Mouse (Mus musculus) liver, embryonic 16.5 days (tissue): ENCODE data around the gene Sdhc. TPM values are rescaled to one million over a fixed set of nuclear protein-coding genes. Genes with fewer than 3 reads are reported as not detected.
"Not testable (repeated sequence)": the region's sequence is repeated elsewhere in the genome, so short reads cannot be mapped to it uniquely, and the experiment has no call there.

Experiments used
- ATAC-seq: fragments of 200-750 bp; cut with Nextera tagmentation; 2 replicates; pipeline ENCODE4 v1.8.0; 2017; ENCODE audit warnings: low read depth, mild to moderate bottlenecking, moderate number of reproducible peaks, moderate library complexity
- H3K27ac ChIP-seq: fragments of 300-500 bp; sonication (generic); 2 replicates; pipeline ENCODE4 v1.5.1; 2014; ENCODE audit warnings: mild to moderate bottlenecking, low read length
- H3K27me3 ChIP-seq: fragments of 300-500 bp; sonication (generic); 2 replicates; pipeline ENCODE4 v1.6.1; 2014; ENCODE audit warnings: low read depth, low read length, mixed read lengths; ENCODE audit not compliant: control insufficient read depth, insufficient read depth
- H3K36me3 ChIP-seq: fragments of 300-500 bp; sonication (generic); 2 replicates; pipeline ENCODE4 v1.6.1; 2014; ENCODE audit warnings: mild to moderate bottlenecking; ENCODE audit not compliant: control insufficient read depth, insufficient read depth
- H3K4me1 ChIP-seq: fragments of 300-500 bp; sonication (generic); 2 replicates; pipeline ENCODE4 v1.6.1; 2014; ENCODE audit warnings: low read depth, low read length, mixed read lengths; ENCODE audit not compliant: control insufficient read depth
- H3K4me2 ChIP-seq: fragments of 300-500 bp; sonication (generic); 2 replicates; pipeline ENCODE4 v1.6.1; 2014; ENCODE audit warnings: low read depth, low read length, mixed read lengths
- H3K4me3 ChIP-seq: fragments of 300-500 bp; sonication (generic); 2 replicates; pipeline ENCODE4 v1.5.1; 2014; ENCODE audit warnings: low read depth, mild to moderate bottlenecking, low read length
- H3K9ac ChIP-seq: fragments of 300-500 bp; sonication (generic); 2 replicates; pipeline ENCODE4 v1.6.1; 2014; ENCODE audit warnings: low read depth, low read length
- H3K9me3 ChIP-seq: fragments of 300-500 bp; sonication (generic); replicated peaks from 2 replicates; pipeline ENCODE4 v1.6.1; 2016; ENCODE audit warnings: low read length; ENCODE audit not compliant: control insufficient read depth
- WGBS: fragments of 180-500 bp; shearing (Covaris S2); extraction: QIAGEN DNeasy Blood & Tissue Kit; methylation state at CpG from one replicate; pipeline ENCODE4 v1.1.7; 2014; ENCODE audit not compliant: insufficient replicate concordance; 5-methylcytosine and 5-hydroxymethylcytosine counted together
- polyA plus RNA-seq: library from polyadenylated mRNA; unstranded; fragments of >200 nt; fragmentation: Nextera tagmentation; extraction: Ambion mirVana; gene quantifications from 2 replicates; pipeline ENCODE4 v1.2.1, GENCODE M21; 2015

The Sdhc gene
- polyA plus RNA-seq, 1 experiment from 2014 or later, result 164 TPM

GRCm38 (mm10) chr1:171097612-171098011 is 52.8 kb downstream of the Sdhc start:
- H3K27me3 ChIP-seq, result no peaks in the 10 kb centered on the region
- H3K36me3 ChIP-seq, result no peaks in the 10 kb centered on the region
- no peak overlapping the region for H3K27ac ChIP-seq
- no peaks in the 10 kb centered on the region for H3K9me3 ChIP-seq
- peaks cover 28% of the 10 kb centered on the region for H3K4me1 ChIP-seq
- no peak overlapping the region for H3K9ac ChIP-seq
- WGBS, result 11% methylated on average over 2 of the region's 2 CpGs
- 0 out of 2 replicates have a peak, but pooled peaks have one; percentile 12 for ATAC-seq
- peak overlapping the region; percentile 17; the same call in 1 of the 2 replicates for H3K4me2 ChIP-seq
- no peak overlapping the region for H3K4me3 ChIP-seq

GRCm38 (mm10) chr1:171097136-171097535 is 53.3 kb downstream of the Sdhc start:
- Histone ChIP-seq H3K27me3 (no peaks in the 10 kb centered on the region), H3K27ac (no peak overlapping the region), H3K9ac (no peak overlapping the region), H3K4me3 (no peak overlapping the region), H3K4me2 (0 out of 2 replicates have a peak overlapping the region, but pooled peaks have one; percentile 17), H3K4me1 (peaks cover 26% of the 10 kb centered on the region), H3K36me3 (no peaks in the 10 kb centered on the region), H3K9me3 (no peaks in the 10 kb centered on the region)
- no peak for ATAC-seq

GRCm38 (mm10) chr1:171096110-171096964 is 54.1 kb downstream of the Sdhc start:
- H3K9ac ChIP-seq, result no peak overlapping the region
- ATAC-seq, result peak; percentile 49; the same call in 1 of the 2 replicates
- H3K4me3 ChIP-seq, result no peak overlapping the region
- H3K4me2 ChIP-seq, result peak overlapping the region; percentile 2; the same call in 1 of the 2 replicates
- 36% methylated on average over 10 of the region's 10 CpGs for WGBS
- no peak overlapping the region for H3K27ac ChIP-seq
- no peaks in the 10 kb centered on the region for H3K27me3 ChIP-seq
- H3K4me1 ChIP-seq, result peaks cover 21% of the 10 kb centered on the region
- no peaks in the 10 kb centered on the region for H3K36me3 ChIP-seq
- H3K9me3 ChIP-seq, result no peaks in the 10 kb centered on the region

- H3K4me2 ChIP-seq, result no peak overlapping the region
- H3K27me3 ChIP-seq, result no peaks in the 10 kb centered on the region
- no peaks in the 10 kb centered on the region for H3K36me3 ChIP-seq
- H3K4me1 ChIP-seq, result peaks cover 17% of the 10 kb centered on the region
- WGBS, result 30% methylated on average over 4 of the region's 4 CpGs
- H3K9me3 ChIP-seq, result no peaks in the 10 kb centered on the region
- ATAC-seq, result no peak
- H3K27ac ChIP-seq, result no peak overlapping the region
- no peak overlapping the region for H3K4me3 ChIP-seq
- H3K9ac ChIP-seq, result no peak overlapping the region
These were observed 56.0 kb downstream of the Sdhc start for GRCm38 (mm10) chr1:171094424-171094823.

- ATAC-seq, result no peak
- Histone ChIP-seq H3K27ac (no peak overlapping the region), H3K9ac (no peak overlapping the region), H3K4me3 (no peak overlapping the region), H3K4me1 (peaks cover 10% of the 10 kb centered on the region), H3K9me3 (no peaks in the 10 kb centered on the region), H3K36me3 (no peaks in the 10 kb centered on the region), H3K4me2 (no peak overlapping the region), H3K27me3 (peaks cover 11% of the 10 kb centered on the region)
- 59% methylated on average over 2 of the region's 2 CpGs for WGBS
These were observed 59.6 kb downstream of the Sdhc start for GRCm38 (mm10) chr1:171090761-171091160.

GRCm38 (mm10) chr1:171089891-171090290 is 60.5 kb downstream of the Sdhc start:
- H3K4me2 ChIP-seq, result no peak overlapping the region
- no peaks in the 10 kb centered on the region for H3K9me3 ChIP-seq
- 70% methylated on average over 1 of the region's 1 CpGs for WGBS
- no peak for ATAC-seq
- no peak overlapping the region for H3K4me3 ChIP-seq
- H3K36me3 ChIP-seq, result no peaks in the 10 kb centered on the region
- peaks cover 10% of the 10 kb centered on the region for H3K4me1 ChIP-seq
- no peak overlapping the region for H3K9ac ChIP-seq
- H3K27me3 ChIP-seq, result peaks cover 15% of the 10 kb centered on the region
- H3K27ac ChIP-seq, result no peak overlapping the region

- H3K27ac ChIP-seq, H3K9me3 ChIP-seq, H3K4me3 ChIP-seq, H3K4me1 ChIP-seq, H3K36me3 ChIP-seq, H3K9ac ChIP-seq, ATAC-seq: not testable (repeated sequence)
- WGBS, result 3% methylated on average over 10 of the region's 10 CpGs
- H3K4me2 ChIP-seq, result peak overlapping the region; percentile 38
- peaks cover 15% of the 10 kb centered on the region for H3K27me3 ChIP-seq
These were observed 62.0 kb downstream of the Sdhc start for GRCm38 (mm10) chr1:171088237-171088869.

GRCm38 (mm10) chr1:171085718-171086117 is 64.7 kb downstream of the Sdhc start:
- Histone ChIP-seq H3K4me2 (peak overlapping the region; percentile 58), H3K4me1 (peaks cover 10% of the 10 kb centered on the region), H3K27me3 (peaks cover 19% of the 10 kb centered on the region), H3K9me3 (no peaks in the 10 kb centered on the region), H3K36me3 (no peaks in the 10 kb centered on the region), H3K4me3 (peak overlapping the region; percentile 45), H3K27ac (no peak overlapping the region), H3K9ac (no peak overlapping the region)
- no peak for ATAC-seq
- 2% methylated on average over 26 of the region's 26 CpGs for WGBS
